Mouse (Mus musculus) stomach, embryonic 16.5 days (tissue): ENCODE data around the gene Msantd3. TPM values are rescaled to one million over a fixed set of nuclear protein-coding genes. Genes with fewer than 3 reads are reported as not detected.

Source experiments
- ATAC-seq: fragments of 200-750 bp; cut with Nextera tagmentation; 2 replicates; pipeline ENCODE4 v1.8.0; 2017; ENCODE audit warnings: moderate number of reproducible peaks, moderate TSS enrichment; ENCODE audit not compliant: insufficient read depth, low FRiP score
- H3K27ac ChIP-seq: fragments of 300-500 bp; sonication (generic); 2 replicates; pipeline ENCODE4 v1.5.1; 2014; ENCODE audit warnings: low read length
- H3K27me3 ChIP-seq: fragments of 300-500 bp; sonication (generic); 2 replicates; pipeline ENCODE4 v1.6.1; 2014; ENCODE audit warnings: low read length, control low read depth, mixed read lengths; ENCODE audit not compliant: control insufficient read depth, insufficient read depth
- H3K36me3 ChIP-seq: fragments of 300-500 bp; sonication (generic); 2 replicates; pipeline ENCODE4 v1.6.1; 2014; ENCODE audit warnings: low read length; ENCODE audit not compliant: control insufficient read depth, insufficient read depth
- H3K4me1 ChIP-seq: fragments of 300-500 bp; sonication (generic); 2 replicates; pipeline ENCODE4 v1.6.1; 2014; ENCODE audit warnings: low read length, control low read depth, mixed read lengths; ENCODE audit not compliant: control insufficient read depth, insufficient read depth
- H3K4me2 ChIP-seq: fragments of 300-500 bp; sonication (generic); 2 replicates; pipeline ENCODE4 v1.6.1; 2014; ENCODE audit warnings: low read depth, low read length, mixed read lengths
- H3K4me3 ChIP-seq: fragments of 300-500 bp; sonication (generic); replicated peaks from 2 replicates; pipeline ENCODE4 v1.5.1; 2014; ENCODE audit warnings: mild to moderate bottlenecking, low read length
- H3K9ac ChIP-seq: fragments of 300-500 bp; sonication (generic); 2 replicates; pipeline ENCODE4 v1.6.1; 2014; ENCODE audit warnings: low read length
- H3K9me3 ChIP-seq: fragments of 300-500 bp; sonication (generic); replicated peaks from 2 replicates; pipeline ENCODE4 v1.6.1; 2016; ENCODE audit warnings: low read length, control low read depth; ENCODE audit not compliant: control insufficient read depth
- WGBS: fragments of 180-500 bp; shearing (Covaris S2); extraction: QIAGEN DNeasy Blood & Tissue Kit; methylation state at CpG from one replicate; pipeline ENCODE4 v1.1.7; 2014; 5-methylcytosine and 5-hydroxymethylcytosine counted together
- polyA plus RNA-seq: library from polyadenylated mRNA; unstranded; fragments of >200 nt; fragmentation: Nextera tagmentation; extraction: Ambion mirVana; gene quantifications from 2 replicates; pipeline ENCODE4 v1.2.1, GENCODE M21; 2015

Msantd3 gene
- polyA plus RNA-seq, 1 experiment from 2014 or later: 17.4 TPM

DNA sequence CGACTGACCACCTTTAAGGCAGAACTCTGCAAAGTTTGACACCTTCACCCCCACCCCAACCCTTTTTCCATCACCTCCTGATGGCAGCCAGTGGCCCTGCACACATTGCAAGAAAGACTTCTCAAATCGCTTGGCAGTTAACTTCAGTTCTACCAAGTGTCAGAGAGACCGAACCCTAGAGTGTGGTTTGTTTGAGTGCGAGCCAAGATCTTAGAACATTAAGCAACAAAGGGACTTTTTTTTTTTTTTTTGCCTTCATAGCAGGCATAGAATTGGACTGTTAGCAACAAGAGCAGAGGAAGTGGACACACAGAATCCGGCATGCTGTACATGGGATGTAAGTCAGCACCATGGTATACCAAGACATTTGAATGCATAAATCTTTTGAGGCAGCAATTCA, 9.9 kb downstream of the Msantd3 start:
- 68% methylated on average over 5 of the region's 5 CpGs for WGBS
- no peaks in the 10 kb centered on the region for H3K9me3 ChIP-seq
- no peak overlapping the region for H3K4me3 ChIP-seq
- no peak overlapping the region for H3K9ac ChIP-seq
- 0 out of 2 replicates have a peak, but pooled peaks cover 13% of the 10 kb centered on the region for H3K36me3 ChIP-seq
- ATAC-seq: no peak
- no peak overlapping the region for H3K27ac ChIP-seq
- no peaks in the 10 kb centered on the region for H3K4me1 ChIP-seq
- H3K4me2 ChIP-seq: no peak overlapping the region
- H3K27me3 ChIP-seq: no peaks in the 10 kb centered on the region

DNA sequence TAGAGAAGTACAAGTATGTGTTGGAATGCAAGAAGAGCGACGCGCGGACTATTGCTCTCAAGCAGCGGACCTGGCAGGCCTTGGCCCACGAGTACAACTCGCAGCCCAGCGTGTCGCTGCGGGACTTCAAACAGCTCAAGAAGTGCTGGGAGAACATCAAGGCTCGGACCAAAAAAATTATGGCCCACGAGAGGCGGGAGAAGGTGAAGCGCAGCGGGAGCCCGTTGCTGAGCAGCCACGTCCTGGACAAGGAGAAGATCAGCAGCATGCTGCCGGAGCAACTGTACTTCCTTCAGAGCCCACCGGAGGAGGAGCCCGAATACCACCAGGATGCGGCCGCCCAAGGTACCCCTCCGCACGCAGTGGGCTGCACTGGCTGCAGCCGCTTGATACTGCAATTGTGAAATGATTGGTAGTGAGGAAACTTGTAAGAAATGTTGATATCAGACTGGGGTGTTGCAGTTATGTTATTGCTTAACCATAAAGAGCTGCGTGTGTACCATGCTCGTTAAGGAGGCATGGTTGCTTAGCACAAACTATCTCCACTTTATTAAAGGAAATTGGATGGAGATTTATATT, 12.8 kb downstream of the Msantd3 start:
- H3K36me3 ChIP-seq: 0 out of 2 replicates have a peak, but pooled peaks cover 13% of the 10 kb centered on the region
- ATAC-seq: no peak
- no peak overlapping the region for H3K4me2 ChIP-seq
- no peak overlapping the region for H3K9ac ChIP-seq
- H3K27ac ChIP-seq: no peak overlapping the region
- no peaks in the 10 kb centered on the region for H3K9me3 ChIP-seq
- H3K4me3 ChIP-seq: no peak overlapping the region
- 93% methylated on average over 27 of the region's 27 CpGs for WGBS
- no peaks in the 10 kb centered on the region for H3K27me3 ChIP-seq
- no peaks in the 10 kb centered on the region for H3K4me1 ChIP-seq

DNA sequence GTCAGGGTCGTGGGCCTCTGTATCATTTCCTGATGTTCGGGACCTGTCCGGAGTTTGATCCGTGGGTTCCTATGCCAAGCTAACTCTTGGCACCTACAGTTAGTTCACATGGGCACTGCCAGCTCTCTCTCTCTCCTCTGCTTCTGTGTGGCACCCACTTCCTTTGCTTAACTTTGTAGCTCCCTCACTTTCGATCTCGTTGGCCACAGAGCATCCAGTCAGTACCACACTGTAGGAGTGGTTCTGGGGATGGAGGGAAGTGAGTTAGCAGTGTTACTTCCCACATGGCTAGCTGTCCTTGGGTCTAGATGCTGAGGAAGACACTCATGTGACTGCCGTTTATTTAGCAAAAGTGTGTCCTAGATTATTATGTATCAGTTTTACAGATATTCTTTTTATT, 14.4 kb downstream of the Msantd3 start:
- no peaks in the 10 kb centered on the region for H3K27me3 ChIP-seq
- 86% methylated on average over 7 of the region's 7 CpGs for WGBS
- H3K27ac ChIP-seq: no peak overlapping the region
- 0 out of 2 replicates have a peak, but pooled peaks cover 17% of the 10 kb centered on the region for H3K36me3 ChIP-seq
- H3K9ac ChIP-seq: no peak overlapping the region
- H3K4me3 ChIP-seq: no peak overlapping the region
- H3K4me2 ChIP-seq: no peak overlapping the region
- no peak for ATAC-seq
- no peaks in the 10 kb centered on the region for H3K9me3 ChIP-seq
- no peaks in the 10 kb centered on the region for H3K4me1 ChIP-seq

DNA sequence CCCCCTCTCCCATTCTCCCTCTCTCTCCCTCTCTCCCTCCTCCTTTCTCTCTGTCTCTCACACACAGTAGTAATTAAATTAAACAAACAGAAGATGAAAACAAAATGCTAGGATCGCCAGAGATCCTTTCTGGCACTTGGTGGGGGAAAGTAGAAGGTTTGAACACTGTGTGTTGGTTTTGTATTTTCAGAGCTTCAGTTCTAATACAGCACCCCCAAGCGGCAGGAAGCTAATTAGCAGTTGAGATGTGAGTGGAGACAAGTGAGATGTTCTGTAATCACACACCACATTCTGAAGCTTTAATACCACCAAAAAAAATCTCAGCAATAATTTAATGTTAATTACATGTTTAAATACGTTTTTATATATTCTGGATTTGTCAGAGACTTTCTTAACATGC, 16.0 kb downstream of the Msantd3 start:
- WGBS: 21% methylated on average over 3 of the region's 3 CpGs
- H3K27ac ChIP-seq: no peak overlapping the region
- H3K9me3 ChIP-seq: no peaks in the 10 kb centered on the region
- H3K4me2 ChIP-seq: no peak overlapping the region
- H3K9ac ChIP-seq: no peak overlapping the region
- H3K27me3 ChIP-seq: no peaks in the 10 kb centered on the region
- H3K36me3 ChIP-seq: 0 out of 2 replicates have a peak, but pooled peaks cover 17% of the 10 kb centered on the region
- no peaks in the 10 kb centered on the region for H3K4me1 ChIP-seq
- no peak overlapping the region for H3K4me3 ChIP-seq
- ATAC-seq: no peak

DNA sequence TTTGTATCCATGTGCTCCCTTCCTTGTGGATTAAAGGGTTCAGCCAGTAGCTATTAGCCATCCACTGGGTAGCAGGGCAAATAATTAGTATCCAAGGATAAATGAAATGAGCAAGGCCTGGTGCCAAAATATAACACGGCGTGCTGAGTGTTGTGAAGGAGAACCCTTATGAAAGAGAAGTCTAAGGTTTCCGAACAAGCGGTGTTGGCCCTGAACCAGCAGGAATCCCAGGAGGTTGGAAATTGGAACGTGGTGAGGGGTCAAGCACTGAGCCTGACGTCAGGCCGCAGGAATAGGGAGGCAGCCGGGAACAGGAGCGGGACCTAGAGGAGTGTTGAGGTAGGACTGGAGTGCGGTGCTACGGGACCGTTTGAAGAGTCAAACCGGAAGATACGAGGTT, 19.9 kb downstream of the Msantd3 start:
- Histone ChIP-seq H3K4me1 (no peaks in the 10 kb centered on the region), H3K27me3 (no peaks in the 10 kb centered on the region), H3K36me3 (0 out of 2 replicates have a peak, but pooled peaks cover 4% of the 10 kb centered on the region), H3K4me2 (no peak overlapping the region), H3K9ac (no peak overlapping the region), H3K9me3 (no peaks in the 10 kb centered on the region), H3K4me3 (no peak overlapping the region), H3K27ac (no peak overlapping the region)
- 85% methylated on average over 14 of the region's 14 CpGs for WGBS
- no peak for ATAC-seq

DNA sequence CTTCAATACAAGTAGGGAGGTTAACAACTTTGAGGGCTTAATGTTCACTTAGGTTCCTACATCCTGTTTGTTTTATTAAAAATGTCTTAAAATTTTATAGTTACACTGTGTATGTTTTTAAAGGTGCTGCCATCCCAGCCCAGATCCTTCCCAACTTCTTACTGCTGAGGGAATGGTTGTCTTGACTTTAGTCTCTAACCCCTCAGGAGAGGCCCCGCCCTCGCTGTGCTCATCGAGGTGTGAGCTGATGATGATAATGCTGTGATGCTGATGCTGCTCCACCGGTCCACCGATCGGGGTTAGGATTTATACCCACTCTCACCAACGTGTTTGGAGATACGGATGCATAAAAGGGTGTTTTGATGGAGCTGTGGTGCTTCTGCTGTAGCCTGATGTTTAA, 22.1 kb downstream of the Msantd3 start:
- WGBS: 89% methylated on average over 8 of the region's 8 CpGs
- Histone ChIP-seq H3K9me3 (no peaks in the 10 kb centered on the region), H3K4me3 (no peak overlapping the region), H3K27me3 (no peaks in the 10 kb centered on the region), H3K27ac (no peak overlapping the region), H3K4me2 (no peak overlapping the region), H3K4me1 (no peaks in the 10 kb centered on the region), H3K36me3 (0 out of 2 replicates have a peak, but pooled peaks cover 4% of the 10 kb centered on the region), H3K9ac (no peak overlapping the region)
- ATAC-seq: no peak

DNA sequence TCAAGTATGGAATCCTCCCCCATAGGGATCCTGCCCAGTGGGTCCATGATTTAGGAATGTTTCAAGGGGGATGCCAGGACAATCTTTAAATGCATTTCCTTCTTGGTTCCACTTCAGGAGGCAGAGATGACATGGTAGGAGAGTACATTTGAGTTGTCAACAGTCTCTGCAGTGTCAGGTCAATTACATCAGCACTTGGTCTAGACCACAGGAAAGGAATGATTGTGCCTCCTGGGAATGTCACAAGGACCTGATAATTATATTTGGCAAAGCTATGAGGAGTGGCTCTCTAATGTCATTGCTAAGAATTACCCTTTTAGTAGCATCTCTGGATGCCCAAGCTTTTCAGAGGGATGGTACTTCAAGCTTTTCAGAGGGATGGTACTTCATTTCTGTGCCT, 25.2 kb downstream of the Msantd3 start:
- ATAC-seq: no peak
- H3K4me2 ChIP-seq: no peak overlapping the region

DNA sequence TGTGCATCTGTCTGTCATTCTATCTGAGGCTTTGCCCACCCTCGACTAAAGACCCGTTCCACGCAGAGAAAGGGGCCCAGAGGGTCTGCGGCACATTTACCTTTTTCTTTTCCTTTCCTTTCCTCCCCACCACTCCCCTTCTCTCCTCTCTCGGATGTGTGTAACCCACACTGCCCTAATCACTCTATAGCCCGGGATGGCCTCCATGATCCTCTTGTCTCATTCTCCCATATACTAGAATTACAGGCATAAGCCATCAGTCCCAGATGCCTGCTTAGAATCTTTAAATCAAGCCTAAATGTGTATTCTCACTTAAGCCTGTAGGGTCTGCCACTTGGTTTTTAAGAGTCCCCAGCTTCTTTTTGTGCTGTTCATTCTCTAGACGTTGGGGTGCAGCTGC, 36.6 kb downstream of the Msantd3 start:
- Histone ChIP-seq H3K9ac (no peak overlapping the region), H3K27ac (no peak overlapping the region), H3K4me2 (no peak overlapping the region), H3K4me1 (no peaks in the 10 kb centered on the region), H3K36me3 (no peaks in the 10 kb centered on the region), H3K27me3 (no peaks in the 10 kb centered on the region), H3K9me3 (no peaks in the 10 kb centered on the region), H3K4me3 (no peak overlapping the region)
- WGBS: 79% methylated on average over 7 of the region's 7 CpGs
- ATAC-seq: no peak

More for the DNA sequence above, 25.2 kb downstream of the Msantd3 start:
- no peaks in the 10 kb centered on the region for H3K9me3 ChIP-seq
- no peak overlapping the region for H3K4me3 ChIP-seq
- no peaks in the 10 kb centered on the region for H3K36me3 ChIP-seq
- no peak overlapping the region for H3K9ac ChIP-seq
- no peaks in the 10 kb centered on the region for H3K27me3 ChIP-seq
- no peak overlapping the region for H3K27ac ChIP-seq
- H3K4me1 ChIP-seq: no peaks in the 10 kb centered on the region

DNA sequence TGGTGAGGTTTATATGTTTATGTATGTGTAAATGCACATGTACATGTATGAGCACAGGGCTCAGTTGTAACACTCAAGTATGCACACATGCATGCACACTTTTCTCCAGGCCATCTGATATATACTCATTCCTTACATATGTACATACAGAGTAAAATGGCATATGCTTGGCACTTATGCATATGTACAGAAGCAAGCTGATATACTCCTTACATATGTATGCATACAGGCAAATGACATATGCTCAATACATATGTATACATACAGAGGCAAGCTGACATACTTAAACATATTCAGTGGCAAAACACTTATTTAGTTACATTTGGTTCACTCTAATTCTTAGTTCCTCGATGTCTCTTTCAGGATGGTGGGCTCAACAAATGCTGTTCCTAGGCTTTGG, 38.1 kb downstream of the Msantd3 start:
- no peaks in the 10 kb centered on the region for H3K27me3 ChIP-seq
- ATAC-seq: no peak
- no peak overlapping the region for H3K27ac ChIP-seq
- no peaks in the 10 kb centered on the region for H3K4me1 ChIP-seq
- no peaks in the 10 kb centered on the region for H3K36me3 ChIP-seq
- no peaks in the 10 kb centered on the region for H3K9me3 ChIP-seq
- H3K4me3 ChIP-seq: no peak overlapping the region
- H3K9ac ChIP-seq: no peak overlapping the region
- WGBS: 97% methylated on average over 1 of the region's 1 CpGs
- no peak overlapping the region for H3K4me2 ChIP-seq
